Mouse (Mus musculus): Measurements from ENCODE around the gene Ftl1-ps1. TPM values are rescaled to one million over a fixed set of nuclear protein-coding genes. Genes with fewer than 3 reads are reported as not detected.

Gene Ftl1-ps1
- 100 to 1,000 TPM; 243 to 246 TPM for total RNA-seq (2021)

DNA sequence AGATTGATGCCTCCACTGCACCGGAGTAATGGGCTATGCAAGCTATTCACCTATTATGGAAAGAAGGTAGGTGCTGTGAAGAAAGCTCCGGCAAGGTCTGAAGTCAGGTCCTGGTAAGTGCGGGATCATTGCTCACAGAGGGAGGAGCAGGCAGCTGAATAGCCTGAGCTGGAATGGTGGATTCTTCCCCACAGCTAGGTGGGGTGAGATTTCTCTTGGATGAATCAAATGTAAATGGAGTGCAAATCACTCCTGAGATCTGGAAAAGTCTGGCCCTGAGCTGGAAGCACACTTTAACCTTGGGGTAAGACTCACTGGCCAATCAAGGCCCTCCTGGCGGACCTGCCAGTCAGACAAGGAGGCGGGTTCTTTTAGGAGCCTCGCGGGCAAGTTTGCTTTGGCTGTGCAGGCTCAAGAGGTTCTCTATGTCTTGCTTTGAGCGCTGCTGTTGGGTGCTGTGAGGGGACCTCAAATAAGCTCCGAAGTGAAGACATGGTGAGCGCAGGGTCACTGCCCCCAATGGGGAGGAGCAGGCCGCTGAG is at the start of gene Ftl1-ps1:
Gene Ftl1-ps1 (plus strand): TSS at position 397 of the 542 bp plus-strand sequence.
- intact Hi-C loops (cut with DNase I): no loop called here
- no peak for DNase-seq (ENCODE audit: low spot score)

GRCm38 (mm10) chr13:74350435-74350906 is 49.0 kb upstream of the Ftl1-ps1 start:
- no peak for DNase-seq (ENCODE audit: low spot score)
- intact Hi-C loops (cut with DNase I): no loop called here

- intact Hi-C loops (cut with DNase I): no loop called here
- no peak for DNase-seq (ENCODE audit: low spot score)
Observed at GRCm38 (mm10) chr13:74356491-74356890, 43.0 kb upstream of the Ftl1-ps1 start.

GRCm38 (mm10) chr13:74362218-74362617 is 37.3 kb upstream of the Ftl1-ps1 start:
- intact Hi-C loops (cut with DNase I): no loop called here
- DNase-seq (ENCODE audit: low spot score): no peak

- DNase-seq (ENCODE audit: low spot score): no peak
- intact Hi-C loops (cut with DNase I): no loop called here
Observed at GRCm38 (mm10) chr13:74363176-74363858, 36.2 kb upstream of the Ftl1-ps1 start.

DNA sequence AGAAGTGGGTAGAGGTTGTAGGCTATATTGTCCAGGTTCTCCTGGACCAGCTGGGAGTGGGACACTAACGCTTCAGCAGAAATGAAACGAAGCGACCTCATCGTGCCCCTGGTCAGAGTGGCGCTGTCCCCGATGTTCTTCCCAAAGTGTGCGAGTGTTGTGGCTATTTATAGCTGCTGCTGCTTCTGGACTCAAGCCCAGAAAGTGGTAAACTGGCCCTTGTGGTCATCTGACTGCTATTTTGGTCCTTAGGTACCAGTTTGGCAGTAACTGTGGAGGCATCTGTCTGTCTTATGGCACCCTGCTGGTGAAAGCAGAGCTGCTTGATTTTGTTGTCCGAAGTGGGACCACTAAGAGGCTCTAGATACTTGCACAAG is 35.6 kb upstream of the Ftl1-ps1 start, which contains the start of gene Lrrc14b:
Gene Lrrc14b (minus strand): TSS at position 147 of the 377 bp plus-strand sequence.
- DNase-seq (ENCODE audit: low spot score): peak; percentile 24
- intact Hi-C loops (cut with DNase I): no loop called here

GRCm38 (mm10) chr13:74381533-74382276 is 17.8 kb upstream of the Ftl1-ps1 start:
- no peak for DNase-seq (ENCODE audit: low spot score)
- intact Hi-C loops (cut with DNase I): no loop called here

GRCm38 (mm10) chr13:74382289-74382688 is 17.2 kb upstream of the Ftl1-ps1 start:
- no peak for DNase-seq (ENCODE audit: low spot score)
- intact Hi-C loops (cut with DNase I): no loop called here

GRCm38 (mm10) chr13:74389730-74390129 is 9.8 kb upstream of the Ftl1-ps1 start:
- intact Hi-C loops (cut with DNase I): no loop called here
- no peak for DNase-seq (ENCODE audit: low spot score)

- peak; percentile 39 for DNase-seq (ENCODE audit: low spot score)
- intact Hi-C loops (cut with DNase I): no loop called here
Observed at GRCm38 (mm10) chr13:74390371-74390990, 9.0 kb upstream of the Ftl1-ps1 start, which contains the start of gene Zfp72. Gene Zfp72 (minus strand): TSS chr13:74390836.

GRCm38 (mm10) chr13:74391156-74391555 is 8.3 kb upstream of the Ftl1-ps1 start:
- no peak for DNase-seq (ENCODE audit: low spot score)
- intact Hi-C loops (cut with DNase I): no loop called here

- DNase-seq (ENCODE audit: low spot score): no peak
- intact Hi-C loops (cut with DNase I): no loop called here
Observed at GRCm38 (mm10) chr13:74439895-74440294, 40.4 kb downstream of the Ftl1-ps1 start.

Small RNA genes within 50 kb of the gene (microRNA-seq; reads per million reads assigned to microRNA genes)
- gene Mir692-3: not detected

Other genes starting within 250 kb of the Ftl1-ps1 start
- gene Exoc3, start 191.0 kb upstream of the Ftl1-ps1 start, total RNA-seq (2021): 10 to 100 TPM; 50.7 to 50.8 TPM
- gene Ahrr, start 107.4 kb upstream of the Ftl1-ps1 start, total RNA-seq (2021): under 1 TPM; 0.50 to 0.83 TPM
- gene Pdcd6, start 82.1 kb upstream of the Ftl1-ps1 start, total RNA-seq (2021): 10 to 100 TPM; 40.1 to 40.8 TPM
- 1,000 to 10,000 TPM; 1,489 to 1,582 TPM for gene Sdha, start 49.4 kb upstream of the Ftl1-ps1 start, total RNA-seq (2021)
- gene Ccdc127, start 49.4 kb upstream of the Ftl1-ps1 start, total RNA-seq (2021): 10 to 100 TPM; 42.2 to 48.6 TPM
- 10 to 100 TPM; 73.0 to 78.4 TPM for gene Lrrc14b, start 35.7 kb upstream of the Ftl1-ps1 start, total RNA-seq (2021)
- 1 to 10 TPM; 2.7 to 4.0 TPM for gene Zfp72, start 8.9 kb upstream of the Ftl1-ps1 start, total RNA-seq (2021)
- gene Zfp825, start 94.3 kb downstream of the Ftl1-ps1 start, total RNA-seq (2021): 1 to 10 TPM; 5.9 to 6.7 TPM
- gene Erap1, start 239.9 kb downstream of the Ftl1-ps1 start, total RNA-seq (2021): 10 to 100 TPM; 37.7 to 48.1 TPM